23 mouse cellular contexts compared by ENCODE assay signal in the genomic region with DNA sequence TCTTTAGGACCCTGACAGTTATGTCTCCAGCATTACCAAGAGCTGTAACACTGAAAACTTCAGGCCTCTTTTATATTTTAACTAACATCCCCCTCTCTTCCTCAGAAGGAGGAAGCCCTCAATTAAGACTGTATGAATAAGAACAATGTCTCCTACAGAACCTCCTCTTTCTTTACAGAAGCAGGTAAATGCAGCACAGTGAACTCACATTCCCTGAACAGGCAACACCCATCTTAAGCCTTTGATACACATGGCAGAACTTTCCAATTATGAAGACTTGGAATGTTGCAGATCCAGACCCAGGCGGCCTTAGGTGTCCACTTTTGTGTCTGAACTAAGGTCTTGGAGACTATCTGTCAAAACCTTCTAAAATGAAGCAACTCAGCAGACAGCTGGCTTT.
"Had no signal": no experiment of that assay in that cellular context is flagged by ENCODE, and none has a peak within 500 bp of the region (broad histone marks: within the 10 kb centered on the region; RNA-seq: fewer than 3 reads in every experiment).

No protein-coding gene starts in this region.

- H3K9ac ChIP-seq: liver, embryonic 13.5 days; liver, embryonic 15.5 days; liver, postnatal 0 days; lung, embryonic 15.5 days; midbrain, embryonic 12.5 days; neural tube, embryonic 13.5 days; neural tube, embryonic 15.5 days had no signal

- H3K4me1 ChIP-seq: liver, embryonic 13.5 days; liver, embryonic 15.5 days; lung, embryonic 15.5 days; midbrain, embryonic 10.5 days; midbrain, embryonic 12.5 days; neural tube, embryonic 13.5 days; neural tube, embryonic 15.5 days had no signal

- H3K27ac ChIP-seq: liver, embryonic 13.5 days; liver, embryonic 15.5 days; lung, embryonic 15.5 days; midbrain, embryonic 10.5 days; midbrain, embryonic 12.5 days; neural tube, embryonic 13.5 days; neural tube, embryonic 15.5 days had no signal

- H3K4me2 ChIP-seq: liver, embryonic 13.5 days; liver, embryonic 15.5 days; lung, embryonic 15.5 days; midbrain, embryonic 12.5 days; neural tube, embryonic 13.5 days; neural tube, embryonic 15.5 days had no signal

- H3K4me3 ChIP-seq: liver, embryonic 13.5 days; liver, embryonic 15.5 days; lung, embryonic 15.5 days; midbrain, embryonic 10.5 days; midbrain, embryonic 12.5 days; myocyte; neural tube, embryonic 13.5 days; neural tube, embryonic 15.5 days had no signal

- H3K27me3 ChIP-seq: liver, embryonic 13.5 days; liver, embryonic 15.5 days; lung, embryonic 15.5 days; midbrain, embryonic 12.5 days; neural tube, embryonic 13.5 days; neural tube, embryonic 15.5 days had no signal

- H3K9me3 ChIP-seq: liver, embryonic 13.5 days; liver, embryonic 15.5 days; lung, embryonic 15.5 days; midbrain, embryonic 10.5 days; midbrain, embryonic 12.5 days; neural tube, embryonic 13.5 days; neural tube, embryonic 15.5 days had no signal

- ATAC-seq: liver, postnatal 0 days; lung, postnatal 0 days; midbrain, embryonic 16.5 days had no signal

- DNase-seq: liver, embryonic 13.5 days; liver, postnatal 0 days; lung, adult 2 months; lung, postnatal 14 days; lung, postnatal 36 days; midbrain, embryonic 14.5 days; retina, postnatal 1 day; right cerebral cortex, adult 18-20 months; right cerebral cortex, postnatal 25 days; right cerebral cortex, postnatal 4 days; spleen, adult 18-20 months; thymus, adult 2 months; thymus, postnatal 25 days; thymus, postnatal 4 days had no signal
